Mouse (Mus musculus) Patski (cell line): Measurements from ENCODE around the gene Slc16a9. TPM values are rescaled to one million over a fixed set of nuclear protein-coding genes. Genes with fewer than 3 reads are reported as not detected.

Source experiments
- ATAC-seq: fragments of 100-300 bp; one replicate; pipeline ENCODE4 v1.8.0; 2021
- CTCF ChIA-PET: fragments of 350-600 bp; sonication (Branson Sonifier 250); formaldehyde crosslinking; loops from one replicate; lab custom pipeline; 2022; ENCODE audit warnings: inconsistent platforms; lab: Charles Lee
- POLR2A ChIA-PET: fragments of 350-600 bp; sonication (Branson Sonifier 250); formaldehyde crosslinking; loops from one replicate; lab custom pipeline; 2022; ENCODE audit warnings: antibody characterized with exemption, inconsistent platforms; lab: Charles Lee
- DNase-seq: peaks from one replicate; pipeline ENCODE4 v3.0.0-alpha.2; 2011; ENCODE audit warnings: low read depth, low spot score
- H3K27me3 ChIP-seq: fragments of 371-371 bp; one replicate; pipeline ENCODE4 v1.5.1; 2021
- CTCF ChIP-seq: fragments of 100-300 bp; IDR thresholded peaks from one replicate; pipeline ENCODE4 v1.5.1; 2021
- in situ Hi-C: fragments of 300-500 bp; cut with MboI; formaldehyde crosslinking; loops from 3 replicates; pipeline ENCODE4 v1.11.1; 2018; ENCODE audit warnings: low pct_unique_long_range_greater_than_20kb, mixed read lengths
- polyA plus RNA-seq: library from polyadenylated mRNA; unstranded; gene quantifications from one replicate; pipeline ENCODE4 v1.2.3, GENCODE M21; 2021

Slc16a9 gene
- polyA plus RNA-seq, 1 experiment from 2014 or later: 0.42 TPM

- ATAC-seq: no peak
- no peaks in the 10 kb centered on the region for H3K27me3 ChIP-seq
- no peak for DNase-seq
- no peak for TF ChIP-seq CTCF
- in situ Hi-C loops: loop anchor here (5.0 to 25.0 kb wide), 2 partner anchors 240 to 895 kb away; no protein-coding TSS in a partner anchor
- ChIA-PET CTCF (interaction anchor here (1.2 to 3.4 kb wide), 2 partner anchors 10 to 248 kb away, joined by 4 to 20 read pairs; no protein-coding TSS in a partner anchor), POLR2A (interaction anchor here (0.6 kb wide), 1 partner anchor 35 kb away, joined by 4 read pairs; no protein-coding TSS in a partner anchor)
Observed at GRCm38 (mm10) chr10:70316856-70317255, 72.0 kb downstream of the Slc16a9 start.

GRCm38 (mm10) chr10:70317394-70317965 lies 72.6 kb downstream of the Slc16a9 start:
- in situ Hi-C loops: loop anchor here (5.0 to 25.0 kb wide), 2 partner anchors 240 to 895 kb away; no protein-coding TSS in a partner anchor
- TF ChIP-seq CTCF: no peak
- POLR2A ChIA-PET: interaction anchor here (0.6 kb wide), 1 partner anchor 34 kb away, joined by 4 read pairs; no protein-coding TSS in a partner anchor
- no peak for DNase-seq
- CTCF ChIA-PET: interaction anchor here (1.2 to 3.4 kb wide), 4 partner anchors 10 to 497 kb away, joined by 4 to 20 read pairs (median 6); no protein-coding TSS in a partner anchor
- no peaks in the 10 kb centered on the region for H3K27me3 ChIP-seq
- no peak for ATAC-seq

DNA sequence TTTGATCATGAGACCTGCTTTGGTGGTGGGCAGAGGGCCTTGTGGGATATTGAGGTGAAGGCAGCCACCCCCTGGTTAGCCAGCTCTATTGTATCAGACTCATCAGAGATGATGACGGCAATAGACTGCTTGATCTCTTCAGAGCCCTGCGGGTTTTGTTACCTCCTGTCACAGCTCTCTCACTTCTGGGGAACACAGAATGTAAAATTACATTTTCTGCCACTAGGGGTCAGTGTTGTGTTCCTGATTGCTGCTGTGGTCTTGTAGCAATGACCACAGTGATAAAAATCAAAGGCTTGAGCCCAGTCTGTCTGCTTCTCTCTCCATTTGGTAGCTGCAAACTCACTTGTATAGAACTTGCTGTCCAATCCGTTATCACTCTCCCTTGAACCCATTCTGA lies 73.7 kb downstream of the Slc16a9 start:
- ATAC-seq: peak; percentile 67
- DNase-seq: no peak
- CTCF ChIA-PET: interaction anchor here (0.6 to 3.4 kb wide), 16 partner anchors 9 to 498 kb away, joined by 3 to 20 read pairs (median 4); no protein-coding TSS in a partner anchor
- POLR2A ChIA-PET: interaction anchor here (1.2 kb wide), 1 partner anchor 9 kb away, joined by 3 read pairs; no protein-coding TSS in a partner anchor
- peak; percentile 81 for TF ChIP-seq CTCF
- in situ Hi-C loops: loop anchor here (5.0 to 25.0 kb wide), 2 partner anchors 239 to 894 kb away; no protein-coding TSS in a partner anchor
- no peaks in the 10 kb centered on the region for H3K27me3 ChIP-seq

- H3K27me3 ChIP-seq: no peaks in the 10 kb centered on the region
- DNase-seq: no peak
- in situ Hi-C loops: no loop called here
- no peak for TF ChIP-seq CTCF
- ATAC-seq: no peak
- POLR2A ChIA-PET: no interaction called here
- CTCF ChIA-PET: no interaction called here
Observed at GRCm38 (mm10) chr10:70325518-70325917, 80.6 kb downstream of the Slc16a9 start.

DNA sequence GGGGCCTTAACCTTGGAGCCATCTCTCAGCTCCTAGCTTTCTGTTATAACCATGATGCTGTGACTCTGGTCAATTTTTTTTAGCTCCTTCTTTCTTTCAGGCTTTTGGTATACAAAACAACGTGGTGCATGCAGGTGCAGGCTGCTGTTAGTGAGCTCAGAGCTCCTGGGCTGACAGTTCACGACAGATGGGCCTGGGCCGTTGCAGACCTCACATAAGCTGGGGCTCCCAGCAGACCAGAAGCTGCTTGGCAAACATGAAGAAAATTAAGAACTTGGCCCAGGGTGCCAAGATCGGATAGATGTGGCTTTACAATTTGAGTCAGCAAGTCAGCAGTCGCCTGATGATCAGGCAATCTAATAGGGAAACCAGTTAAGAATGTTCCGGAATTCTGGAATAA lies 82.4 kb downstream of the Slc16a9 start:
- in situ Hi-C loops: no loop called here
- no peaks in the 10 kb centered on the region for H3K27me3 ChIP-seq
- POLR2A ChIA-PET: interaction anchor here (1.3 kb wide), 1 partner anchor 8 kb away, joined by 3 read pairs; no protein-coding TSS in a partner anchor
- CTCF ChIA-PET: interaction anchor here (0.8 to 1.8 kb wide), 5 partner anchors 9 to 486 kb away, joined by 3 to 6 read pairs (median 4); no protein-coding TSS in a partner anchor
- DNase-seq (no peak), ATAC-seq (no peak)
- no peak for TF ChIP-seq CTCF

GRCm38 (mm10) chr10:70328139-70328538 lies 83.2 kb downstream of the Slc16a9 start:
- in situ Hi-C loops: no loop called here
- POLR2A ChIA-PET: interaction anchor here (0.6 to 1.3 kb wide), 2 partner anchors 9 to 47 kb away, joined by 3 read pairs; no protein-coding TSS in a partner anchor
- DNase-seq: no peak
- no peak for TF ChIP-seq CTCF
- no peak for ATAC-seq
- CTCF ChIA-PET: interaction anchor here (0.8 to 1.8 kb wide), 3 partner anchors 9 to 486 kb away, joined by 4 to 6 read pairs (median 4); no protein-coding TSS in a partner anchor
- H3K27me3 ChIP-seq: no peaks in the 10 kb centered on the region

Other genes starting within 250 kb of the Slc16a9 start
- gene Ccdc6, start 148.0 kb upstream of the Slc16a9 start, polyA plus RNA-seq: 35.3 TPM
- not detected for gene Mrln, start 40.4 kb upstream of the Slc16a9 start, polyA plus RNA-seq
- gene Fam13c, start 195.4 kb downstream of the Slc16a9 start, polyA plus RNA-seq: 9.2 TPM